Mouse (Mus musculus): ENCODE measurements at regions not wholly inside any gene's neighbourhood (a gene's known extent, or its start where the extent isn't known, plus 50 kb on each side); places are given as distances from the start of the nearest gene placed in this dataset.

GRCm38 (mm10) chr7:66593619-66594018 is 95.8 kb downstream of the Asb7 start:
- intact Hi-C loops (cut with DNase I), result no loop called here
- no peak for DNase-seq

DNA sequence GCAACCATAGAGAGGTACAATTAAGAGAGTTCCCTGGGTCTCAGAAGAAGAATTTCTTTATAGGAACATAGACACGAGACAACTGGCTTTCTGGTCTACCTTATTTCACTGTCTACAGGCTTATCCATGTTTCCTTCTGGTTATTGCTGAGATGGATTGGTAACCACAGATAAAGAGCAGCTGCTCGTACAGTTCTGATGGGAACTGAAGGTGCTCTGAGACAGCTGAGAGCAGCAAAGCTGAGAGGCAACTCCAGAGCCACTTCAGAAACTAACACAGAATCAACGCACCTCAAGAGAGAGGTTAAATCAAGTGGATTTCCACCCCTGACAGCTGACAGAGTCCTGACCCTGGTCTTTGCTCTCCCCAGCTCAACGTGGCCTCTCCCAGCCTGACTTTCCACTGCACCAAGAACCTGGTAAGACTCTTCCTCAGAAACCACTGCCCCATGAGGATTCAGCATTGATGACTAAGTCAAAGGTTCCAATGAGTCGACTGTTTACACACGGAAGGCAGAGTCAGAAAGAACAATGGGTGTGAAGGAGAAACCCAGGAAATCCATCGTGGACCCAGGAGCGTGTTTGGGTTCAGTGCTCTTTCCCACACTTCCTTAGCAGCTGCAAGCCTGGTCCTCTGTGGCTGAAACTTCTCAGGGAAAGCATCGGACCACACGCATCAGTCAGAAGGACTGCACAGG is 97.7 kb downstream of the Asb7 start:
- intact Hi-C loops (cut with DNase I), result no loop called here

DNA sequence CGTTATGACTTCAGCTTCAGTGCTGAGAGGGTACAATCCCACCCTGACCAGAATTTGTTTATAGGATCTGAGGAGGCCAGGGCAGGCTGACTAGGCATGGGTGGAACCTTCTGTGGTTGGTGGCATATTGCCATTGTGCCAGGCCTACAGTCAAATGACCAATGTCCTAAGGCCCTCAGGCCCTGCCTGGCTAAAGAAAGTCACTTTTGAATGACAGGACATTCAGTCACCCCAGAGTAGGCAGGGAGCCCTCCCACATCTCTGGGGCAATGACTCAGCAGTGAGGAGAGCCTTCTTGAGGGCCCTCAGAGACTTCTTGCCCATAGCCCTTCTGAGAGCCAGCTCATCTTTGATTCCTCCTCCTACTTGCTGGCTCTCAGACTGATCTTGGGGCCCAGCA is 102.9 kb downstream of the Asb7 start:
- intact Hi-C loops (cut with DNase I), result no loop called here
- DNase-seq, result no peak

More for the DNA sequence above, 97.7 kb downstream of the Asb7 start:
- DNase-seq, result no peak

GRCm38 (mm10) chr7:66580687-66581151 is 108.7 kb downstream of the Asb7 start:
- no peak for DNase-seq
- intact Hi-C loops (cut with DNase I), result no loop called here

DNA sequence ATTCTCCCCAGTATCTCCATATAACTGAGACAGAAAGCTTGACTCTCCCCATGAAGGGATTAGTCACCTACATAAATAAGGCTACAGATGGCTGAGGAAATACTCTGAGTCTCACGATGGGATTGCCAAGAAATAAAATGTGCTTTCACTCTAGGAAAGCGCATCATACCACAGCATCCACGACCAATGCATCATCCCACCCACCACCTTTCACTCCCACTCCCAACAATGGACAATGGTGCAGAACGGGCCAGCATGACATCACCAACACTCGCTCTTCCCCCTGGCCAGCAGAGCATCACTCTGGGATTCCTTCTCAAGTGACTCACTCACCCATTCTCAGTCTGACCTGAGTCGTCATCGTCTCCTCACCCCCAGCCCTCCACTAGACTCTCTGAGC is 113.1 kb downstream of the Asb7 start:
- intact Hi-C loops (cut with DNase I), result no loop called here
- no peak for DNase-seq

- intact Hi-C loops (cut with DNase I), result no loop called here
- DNase-seq, result peak; percentile 17 to 19
Observed at GRCm38 (mm10) chr7:66571451-66571850, 117.9 kb downstream of the Asb7 start.

DNA sequence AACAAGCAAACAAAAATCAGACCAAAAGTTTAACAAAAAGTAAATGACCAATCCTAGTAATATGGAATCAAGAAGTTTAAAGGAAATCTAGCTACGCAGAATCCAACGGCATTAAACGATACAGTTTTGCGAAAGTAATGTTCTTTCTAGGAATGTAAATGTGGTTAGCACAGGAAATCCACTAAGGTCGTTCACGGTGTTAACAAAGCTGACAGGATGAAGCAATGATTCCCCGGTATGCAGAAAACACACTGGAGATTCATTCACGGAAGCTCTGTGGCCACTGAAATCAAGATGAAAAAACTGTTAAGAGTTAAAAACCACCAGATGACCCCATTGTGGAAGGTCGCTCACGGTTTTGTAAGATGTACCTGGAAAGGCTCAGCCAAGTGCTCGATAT is 120.4 kb upstream of the Aldh1a3 start:
- DNase-seq, result no peak
- intact Hi-C loops (cut with DNase I), result no loop called here

DNA sequence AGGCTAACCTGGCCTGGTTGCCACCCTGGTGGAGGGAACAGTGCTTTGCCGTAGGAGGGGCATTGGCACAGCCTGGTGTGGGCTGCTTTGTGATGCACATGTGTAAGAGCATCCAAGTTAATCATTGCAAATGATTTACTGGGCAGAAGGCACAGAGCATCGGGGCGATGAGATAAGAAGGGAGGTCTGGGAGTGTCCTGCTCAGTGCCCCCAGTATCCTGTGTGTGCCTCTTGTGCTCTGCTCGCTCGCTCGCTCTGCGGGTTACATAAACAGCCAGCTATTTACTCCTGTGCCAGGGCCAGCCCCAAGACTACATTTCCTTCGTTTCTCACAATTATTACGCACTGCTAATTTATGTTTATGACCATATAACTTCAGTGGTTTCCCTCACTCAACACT is 117.9 kb upstream of the Aldh1a3 start:
- intact Hi-C loops (cut with DNase I), result no loop called here
- DNase-seq, result no peak

DNA sequence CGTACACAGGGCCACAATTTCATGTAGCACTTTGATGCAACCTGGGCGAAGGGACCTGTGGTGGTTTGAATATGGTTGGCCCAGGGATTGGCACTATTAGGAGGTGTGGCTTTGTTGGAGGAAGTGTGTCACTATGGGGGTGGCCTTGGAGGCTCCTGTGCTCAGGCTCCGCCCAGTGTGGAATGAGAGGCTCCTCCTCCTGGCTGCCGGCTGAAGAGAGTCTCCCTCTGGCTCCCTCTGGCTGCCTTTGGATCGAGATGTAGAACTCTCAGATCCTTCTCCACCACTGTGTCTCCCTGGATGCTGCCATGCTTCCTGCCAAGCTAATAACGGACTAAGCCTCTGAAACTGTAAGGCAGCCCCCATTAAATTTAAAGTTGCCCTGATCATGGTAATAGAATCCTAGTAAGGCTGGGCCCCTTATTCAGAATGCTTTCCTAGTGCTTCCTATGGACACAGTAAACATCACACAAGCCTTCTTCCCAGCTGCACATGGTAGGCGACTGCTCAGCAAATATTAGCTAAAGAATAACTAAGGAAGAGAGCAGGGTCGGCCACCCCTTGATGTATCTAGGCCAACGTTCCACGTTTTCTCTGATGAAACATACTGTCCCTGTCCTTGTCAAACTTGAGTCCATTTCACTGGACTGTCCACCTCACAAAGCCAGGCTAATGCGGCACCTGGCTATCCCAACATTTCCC is 117.2 kb upstream of the Aldh1a3 start:
- DNase-seq, result no peak
- intact Hi-C loops (cut with DNase I), result no loop called here

DNA sequence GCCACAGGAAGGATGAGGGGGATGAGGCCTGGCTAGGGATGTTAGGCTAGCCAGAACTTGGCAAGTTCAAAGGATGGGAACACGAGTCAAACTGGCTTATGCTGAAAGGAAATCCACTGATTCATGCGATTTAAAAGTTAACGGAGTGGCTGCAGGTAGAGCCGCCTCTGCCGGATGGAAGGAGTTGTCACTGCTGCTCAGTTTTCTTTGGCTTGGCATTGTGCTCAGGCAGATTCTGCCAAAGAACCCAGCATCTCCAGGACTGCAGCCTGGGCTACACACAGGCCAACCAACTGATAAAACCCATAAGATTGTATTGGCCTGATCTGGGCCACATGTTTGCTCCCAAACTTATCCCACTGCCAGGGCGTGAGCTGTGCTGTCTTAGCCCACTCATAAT is 105.3 kb upstream of the Aldh1a3 start:
- DNase-seq, result no peak
- intact Hi-C loops (cut with DNase I), result no loop called here

GRCm38 (mm10) chr7:66532048-66532447 is 104.7 kb upstream of the Aldh1a3 start:
- DNase-seq, result no peak
- intact Hi-C loops (cut with DNase I), result no loop called here

DNA sequence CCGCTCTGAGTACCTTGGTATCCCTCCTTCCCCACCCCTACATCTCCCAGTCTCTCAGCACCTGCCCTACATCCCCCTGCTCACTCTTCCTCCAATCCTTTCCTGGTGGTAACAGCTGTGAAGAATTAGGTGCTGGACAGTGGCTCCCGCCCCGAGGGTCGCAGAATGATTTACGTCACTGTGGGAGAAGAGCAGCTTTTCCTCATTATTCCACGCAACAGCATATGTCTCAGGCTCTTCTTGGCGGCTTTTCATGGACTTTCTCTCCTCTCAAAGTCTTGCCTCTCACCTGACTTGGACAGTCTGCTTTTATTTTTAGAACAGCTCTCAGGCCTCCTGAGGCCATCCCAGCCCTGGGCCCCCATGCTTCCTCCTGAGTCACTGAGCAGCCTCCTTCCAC is 103.8 kb upstream of the Aldh1a3 start:
- intact Hi-C loops (cut with DNase I), result no loop called here

GRCm38 (mm10) chr7:66528881-66529280 is 101.6 kb upstream of the Aldh1a3 start:
- intact Hi-C loops (cut with DNase I), result no loop called here
- DNase-seq, result peak; percentile 84

More for the DNA sequence above, 103.8 kb upstream of the Aldh1a3 start:
- DNase-seq, result no peak

DNA sequence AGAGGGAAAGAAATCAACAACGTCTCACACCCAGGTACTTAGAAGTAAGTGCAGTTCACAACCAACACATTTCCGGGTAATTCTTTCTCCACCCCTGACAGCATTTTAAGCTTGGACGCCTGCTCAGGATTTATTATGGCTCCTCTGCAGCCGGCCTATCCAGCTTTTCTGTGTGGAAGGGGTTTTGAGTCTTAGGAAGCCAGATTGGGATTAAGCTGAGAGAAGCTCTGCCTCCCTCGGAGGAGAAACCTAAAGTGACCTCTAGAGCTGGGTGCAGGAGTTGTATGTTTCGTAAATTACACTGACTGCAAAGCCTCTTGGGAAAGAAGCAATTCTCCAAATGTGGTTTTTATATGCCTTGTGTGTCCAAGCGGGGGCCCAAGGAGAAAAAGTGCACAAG is 96.6 kb upstream of the Aldh1a3 start:
- intact Hi-C loops (cut with DNase I), result no loop called here
- DNase-seq, result no peak

- no peak for DNase-seq
- intact Hi-C loops (cut with DNase I), result no loop called here
Observed at GRCm38 (mm10) chr7:66521522-66521921, 94.2 kb upstream of the Aldh1a3 start.

DNA sequence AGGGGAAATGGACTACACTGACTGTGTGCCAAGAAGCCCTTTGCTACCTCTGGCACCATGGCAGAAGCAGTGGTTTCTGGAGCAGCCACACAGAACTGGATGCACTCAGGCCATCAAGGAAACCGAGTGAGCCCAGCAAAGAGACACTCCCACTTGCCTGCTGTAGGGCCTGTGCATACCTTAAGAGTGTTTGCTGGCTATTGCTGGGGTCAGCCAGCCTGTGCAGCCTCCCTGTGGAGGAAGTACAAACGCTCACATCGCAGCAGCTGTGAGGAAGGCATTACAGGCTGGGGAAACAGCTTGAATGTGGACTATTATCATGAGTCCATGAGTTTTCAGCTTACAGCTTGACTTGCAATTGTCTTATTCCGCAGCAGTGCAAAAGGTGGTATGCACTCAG is 88.8 kb upstream of the Aldh1a3 start:
- DNase-seq, result peak in 1 of 2 experiments; percentile 27
- intact Hi-C loops (cut with DNase I), result no loop called here

DNA sequence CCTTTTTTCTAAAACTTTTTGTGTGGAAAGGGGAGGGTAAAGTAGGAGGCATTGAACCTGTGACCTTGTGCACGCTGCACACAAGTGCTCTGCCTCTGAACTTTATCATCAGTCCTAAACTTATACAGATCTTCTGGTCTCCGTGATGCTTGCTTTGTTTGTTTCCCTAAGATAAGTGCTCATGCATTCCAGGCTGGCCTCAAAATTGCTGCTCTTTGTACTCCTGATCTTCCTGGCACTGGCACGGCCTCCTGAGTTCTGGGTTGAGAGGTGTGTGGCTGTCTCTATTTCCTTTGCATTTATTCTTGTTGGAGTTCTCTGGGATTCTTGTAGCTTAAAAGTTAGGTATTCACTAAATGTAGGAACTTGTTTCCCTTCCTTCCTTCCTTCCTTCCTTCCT is 86.1 kb upstream of the Aldh1a3 start:
- DNase-seq, result no peak
- intact Hi-C loops (cut with DNase I), result no loop called here

GRCm38 (mm10) chr7:66505734-66506133 is 78.4 kb upstream of the Aldh1a3 start:
- intact Hi-C loops (cut with DNase I), result no loop called here
- DNase-seq, result no peak

DNA sequence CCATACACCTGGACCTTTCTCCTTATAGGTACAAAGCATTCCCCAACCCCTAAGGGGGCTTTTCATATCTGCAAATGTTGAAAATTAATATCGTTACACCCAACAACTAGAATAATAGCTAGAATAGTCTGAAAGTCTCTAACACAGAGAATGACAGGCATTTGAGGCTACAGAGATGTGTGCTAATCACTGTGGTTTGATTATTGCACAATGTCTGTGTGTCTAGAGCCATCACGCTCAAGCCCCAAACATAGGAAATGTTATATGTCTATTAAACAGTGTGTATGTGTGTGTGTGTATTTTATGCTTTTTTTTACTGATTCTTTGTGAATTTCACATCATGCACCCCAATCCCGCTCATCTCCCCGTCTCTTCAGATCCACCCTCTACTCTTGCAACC is 77.2 kb upstream of the Aldh1a3 start:
- intact Hi-C loops (cut with DNase I), result no loop called here
- no peak for DNase-seq

GRCm38 (mm10) chr7:66501425-66501824 is 74.1 kb upstream of the Aldh1a3 start:
- intact Hi-C loops (cut with DNase I), result no loop called here
- no peak for DNase-seq

- DNase-seq, result peak; percentile 38 to 57
- intact Hi-C loops (cut with DNase I), result no loop called here
Observed at GRCm38 (mm10) chr7:66497480-66497879, 70.2 kb upstream of the Aldh1a3 start.

DNA sequence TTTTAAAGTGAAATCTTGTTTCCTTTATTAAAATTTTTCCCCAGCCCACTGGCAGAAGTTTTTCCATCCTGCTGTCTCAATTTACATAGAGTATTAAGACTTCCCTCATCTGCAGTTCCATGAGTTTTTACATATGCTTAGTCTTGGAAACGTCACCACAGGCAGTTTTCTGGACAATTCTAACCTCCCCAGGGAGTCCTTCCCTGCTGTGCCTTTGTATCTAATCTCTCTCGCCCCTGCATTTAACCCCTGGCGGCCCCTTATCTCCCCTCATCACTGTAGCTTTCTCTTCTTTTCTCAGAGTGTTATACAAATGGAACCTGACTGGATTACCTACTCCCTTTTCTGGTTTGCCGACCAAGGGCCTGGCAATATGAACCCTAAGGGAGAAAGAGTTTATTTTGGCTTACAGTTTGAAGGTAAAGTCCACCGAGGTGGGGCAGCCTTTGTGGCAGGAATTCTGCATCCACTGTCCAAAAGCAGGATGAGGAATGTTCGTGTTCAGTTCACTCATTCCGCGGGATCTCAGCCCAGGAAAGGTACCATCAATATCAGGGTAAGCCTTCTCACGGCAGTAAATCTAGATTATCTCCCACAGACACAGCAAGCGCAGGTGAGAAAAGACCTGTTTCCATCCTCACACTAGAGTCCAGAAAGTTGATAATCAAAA is 66.0 kb upstream of the Aldh1a3 start:
- intact Hi-C loops (cut with DNase I), result no loop called here
- no peak for DNase-seq
